Mouse (Mus musculus) CH12.LX (cell line): ENCODE data around the gene Greb1.

ENCODE experiments used
- CTCF ChIP-seq, 2 experiments: IDR thresholded peaks in 1 of 2; conservative IDR thresholded peaks in 1 of 2; 2 replicates each; pipeline ENCODE4 v1.5.1; 2011 to 2012; ENCODE audit warnings: low read depth in 2 of 2, low read length in 2 of 2, improper control_type of control experiment in 1 of 2, inconsistent platforms in 1 of 2, mild to moderate bottlenecking in 1 of 2, moderate library complexity in 1 of 2
- ELF1 ChIP-seq: IDR thresholded peaks from 2 replicates; pipeline ENCODE4 v1.6.1; 2014; ENCODE audit warnings: low read depth, mild to moderate bottlenecking, inconsistent platforms, low read length, improper control_type of control experiment
- EP300 ChIP-seq: IDR thresholded peaks from 2 replicates; pipeline ENCODE4 v1.6.1; 2011; ENCODE audit warnings: low read length, improper control_type of control experiment
- GABPA ChIP-seq: IDR thresholded peaks from 2 replicates; pipeline ENCODE4 v1.6.1; 2012; ENCODE audit warnings: low read depth, low read length, improper control_type of control experiment, inconsistent platforms; ENCODE audit not compliant: insufficient replicate concordance
- MAX ChIP-seq: IDR thresholded peaks from 2 replicates; pipeline ENCODE4 v1.6.1; 2011; ENCODE audit warnings: low read length, improper control_type of control experiment
- NRF1 ChIP-seq: IDR thresholded peaks from 2 replicates; pipeline ENCODE4 v1.6.1; 2014; ENCODE audit warnings: low read depth, mild to moderate bottlenecking, inconsistent platforms, low read length, improper control_type of control experiment, moderate library complexity
- POLR2A ChIP-seq: IDR thresholded peaks from 2 replicates; pipeline ENCODE4 v1.6.1; 2011; ENCODE audit warnings: low read depth, mild to moderate bottlenecking, improper control_type of control experiment, low read length
- POLR2AphosphoS2 ChIP-seq: IDR thresholded peaks from 2 replicates; pipeline ENCODE4 v1.6.1; 2011; ENCODE audit warnings: low read depth, low read length, improper control_type of control experiment
- RAD21 ChIP-seq: IDR thresholded peaks from 2 replicates; pipeline ENCODE4 v1.6.1; 2011; ENCODE audit warnings: low read depth, mild to moderate bottlenecking, low read length, improper control_type of control experiment, moderate library complexity
- USF1 ChIP-seq: IDR thresholded peaks from 2 replicates; pipeline ENCODE4 v1.6.1; 2014; ENCODE audit warnings: low read depth, mild to moderate bottlenecking, inconsistent platforms, low read length, improper control_type of control experiment
- ZKSCAN1 ChIP-seq: IDR thresholded peaks from 2 replicates; pipeline ENCODE4 v1.6.1; 2012; ENCODE audit warnings: low read depth, inconsistent platforms, low read length, improper control_type of control experiment, borderline replicate concordance
- ZMIZ1 ChIP-seq: IDR thresholded peaks from 2 replicates; pipeline ENCODE4 v1.6.1; 2012; ENCODE audit warnings: low read depth, mild to moderate bottlenecking, inconsistent platforms, low read length, improper control_type of control experiment
- ZNF384 ChIP-seq: IDR thresholded peaks from 2 replicates; pipeline ENCODE4 v1.6.1; 2012; ENCODE audit warnings: low read depth, low read length, improper control_type of control experiment, inconsistent platforms

DNA sequence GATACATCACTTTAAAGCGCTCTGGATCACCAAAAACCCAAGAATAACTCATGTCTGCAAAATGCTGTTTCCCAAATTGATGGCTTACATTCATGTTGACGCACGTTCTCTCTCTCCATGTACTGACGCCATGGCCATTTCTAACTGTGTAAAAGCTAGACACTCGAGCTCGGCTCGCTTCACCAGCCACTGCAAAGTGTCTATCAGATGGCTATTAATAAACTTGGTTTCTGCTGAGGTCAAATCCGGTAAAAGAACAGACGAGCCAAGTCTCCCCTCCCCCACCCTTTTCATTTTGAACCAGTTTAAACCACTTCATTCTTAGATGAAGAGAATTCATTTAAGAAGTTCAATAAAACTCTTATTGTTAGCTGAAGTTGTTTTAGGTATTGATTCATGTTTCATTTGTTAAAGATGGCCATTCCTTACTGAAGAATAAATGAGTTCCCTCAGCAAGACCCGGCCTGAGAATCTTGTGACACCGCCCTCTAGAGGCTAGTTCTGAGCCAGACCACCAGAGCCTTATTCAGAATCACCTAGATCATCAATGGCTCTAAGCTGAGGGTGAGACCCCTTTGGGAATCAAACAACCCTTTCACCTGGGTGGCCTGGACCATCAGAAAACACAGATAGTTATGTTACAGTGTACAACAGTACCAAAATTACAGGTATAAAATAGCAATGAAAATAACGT is 161.5 kb downstream of the Greb1 start:
- TF ChIP-seq EP300 (no peak), ZNF384 (no peak), GABPA (no peak), USF1 (no peak), NRF1 (no peak), ZMIZ1 (no peak), POLR2A (no peak), CTCF (conservative IDR thresholded peaks at IDR 0.05 in 1 of 2, IDR thresholded peaks at IDR 0.05 in 1 of 2; ENCODE audit: low read depth in 2 of 2, low read length in 2 of 2) (peak; percentile 46 to 73; a peak in 3 of 4 replicates), MAX (no peak), ZKSCAN1 (no peak), POLR2AphosphoS2 (no peak), RAD21 (peak; percentile 15), ELF1 (no peak)
